Mouse (Mus musculus) heart, embryonic 14.5 days (tissue): ENCODE data around the gene Mrpl2. TPM values are rescaled to one million over a fixed set of nuclear protein-coding genes. Genes with fewer than 3 reads are reported as not detected.

Experiments
- ATAC-seq: fragments of 200-750 bp; cut with Nextera tagmentation; 2 replicates; pipeline ENCODE4 v1.8.0; 2017; ENCODE audit warnings: low read depth, moderate TSS enrichment; ENCODE audit not compliant: insufficient number of reproducible peaks, insufficient read depth, low FRiP score
- H3K27ac ChIP-seq, 2 experiments: fragments of 200-500 bp in 1 of 2; fragments of 300-500 bp in 1 of 2; sonication (generic) in 1 of 2; replicated peaks in 1 of 2; 2 replicates each; pipeline ENCODE4 v1.5.1; 2012 to 2014; ENCODE audit warnings: low read depth in 2 of 2, low read length in 2 of 2, control low read depth in 1 of 2, mild to moderate bottlenecking in 1 of 2, mixed read lengths in 1 of 2; ENCODE audit not compliant: control insufficient read depth in 1 of 2, insufficient read depth in 1 of 2
- H3K27me3 ChIP-seq: fragments of 300-500 bp; sonication (generic); 2 replicates; pipeline ENCODE4 v1.6.1; 2014; ENCODE audit warnings: mild to moderate bottlenecking, low read length, control low read depth; ENCODE audit not compliant: control insufficient read depth, insufficient read depth
- H3K36me3 ChIP-seq: fragments of 300-500 bp; sonication (generic); 2 replicates; pipeline ENCODE4 v1.6.1; 2014; ENCODE audit warnings: mild to moderate bottlenecking, control low read depth, low read length, mixed read lengths; ENCODE audit not compliant: control insufficient read depth, insufficient read depth
- H3K4me1 ChIP-seq, 2 experiments: fragments of 200-500 bp in 1 of 2; fragments of 300-500 bp in 1 of 2; sonication (generic) in 1 of 2; 2 replicates each; pipeline ENCODE4 v1.6.1; 2012 to 2014; ENCODE audit warnings: low read length in 2 of 2, control low read depth in 1 of 2, mixed read lengths in 1 of 2; ENCODE audit not compliant: control insufficient read depth in 2 of 2, insufficient read depth in 2 of 2
- H3K4me2 ChIP-seq: fragments of 300-500 bp; sonication (generic); 2 replicates; pipeline ENCODE4 v1.6.1; 2014; ENCODE audit warnings: mild to moderate bottlenecking, low read length
- H3K4me3 ChIP-seq, 2 experiments: fragments of 200-500 bp in 1 of 2; fragments of 300-500 bp in 1 of 2; sonication (generic) in 1 of 2; 2 replicates each; pipeline ENCODE4 v1.5.1; 2012 to 2014; ENCODE audit warnings: low read length in 2 of 2, mild to moderate bottlenecking in 2 of 2, control low read depth in 1 of 2, low read depth in 1 of 2, moderate library complexity in 1 of 2; ENCODE audit not compliant: control insufficient read depth in 1 of 2, insufficient read depth in 1 of 2
- H3K9ac ChIP-seq: fragments of 300-500 bp; sonication (generic); 2 replicates; pipeline ENCODE4 v1.6.1; 2014; ENCODE audit warnings: mild to moderate bottlenecking, low read length
- H3K9me3 ChIP-seq: fragments of 300-500 bp; sonication (generic); 2 replicates; pipeline ENCODE4 v1.6.1; 2016; ENCODE audit warnings: low read length, control low read depth; ENCODE audit not compliant: control insufficient read depth
- WGBS: fragments of 180-500 bp; shearing (Covaris S2); extraction: QIAGEN DNeasy Blood & Tissue Kit; methylation state at CpG from one replicate; pipeline ENCODE4 v1.1.7; 2014; 5-methylcytosine and 5-hydroxymethylcytosine counted together
- polyA plus RNA-seq: library from polyadenylated mRNA; unstranded; fragments of >200 nt; fragmentation: Nextera tagmentation; extraction: Ambion mirVana; gene quantifications from 2 replicates; pipeline ENCODE4 v1.2.1, GENCODE M21; 2014

The Mrpl2 gene
- polyA plus RNA-seq, 1 experiment from 2014 or later = 122 TPM

DNA sequence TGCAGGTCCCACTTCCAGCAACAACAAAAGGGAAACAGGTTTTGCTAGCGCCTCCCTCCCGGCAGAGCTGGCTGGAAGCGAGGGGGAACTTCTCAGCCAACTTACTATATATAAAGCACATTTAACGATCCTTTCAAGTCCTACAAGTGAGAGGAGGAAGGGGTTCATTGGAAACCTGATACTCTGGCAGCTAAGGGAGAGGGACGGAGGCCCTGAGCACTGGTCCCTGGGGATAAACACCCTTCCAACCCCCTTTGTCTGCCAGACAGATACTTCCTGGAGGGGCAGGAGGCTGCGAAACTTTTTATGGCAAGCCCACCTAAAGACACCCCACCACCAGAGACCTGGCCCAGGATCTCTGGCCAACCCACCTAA is 27.6 kb upstream of the Mrpl2 start:
- peaks cover 74 to 83% of the 10 kb centered on the region in 2 experiments for H3K4me1 ChIP-seq
- H3K27me3 ChIP-seq = no peaks in the 10 kb centered on the region
- no peaks in the 10 kb centered on the region for H3K36me3 ChIP-seq
- H3K9me3 ChIP-seq = no peaks in the 10 kb centered on the region
- no peak; the same call in 1 of the 2 replicates for ATAC-seq
- H3K4me2 ChIP-seq = peak overlapping the region; percentile 60
- peak overlapping the region in 1 of 2 experiments; percentile 11; a peak in 3 of 4 replicates for H3K4me3 ChIP-seq
- 4% methylated on average over 6 of the region's 6 CpGs for WGBS
- H3K27ac ChIP-seq = peak overlapping the region; percentile 81 to 83
- H3K9ac ChIP-seq = peak overlapping the region; percentile 63

DNA sequence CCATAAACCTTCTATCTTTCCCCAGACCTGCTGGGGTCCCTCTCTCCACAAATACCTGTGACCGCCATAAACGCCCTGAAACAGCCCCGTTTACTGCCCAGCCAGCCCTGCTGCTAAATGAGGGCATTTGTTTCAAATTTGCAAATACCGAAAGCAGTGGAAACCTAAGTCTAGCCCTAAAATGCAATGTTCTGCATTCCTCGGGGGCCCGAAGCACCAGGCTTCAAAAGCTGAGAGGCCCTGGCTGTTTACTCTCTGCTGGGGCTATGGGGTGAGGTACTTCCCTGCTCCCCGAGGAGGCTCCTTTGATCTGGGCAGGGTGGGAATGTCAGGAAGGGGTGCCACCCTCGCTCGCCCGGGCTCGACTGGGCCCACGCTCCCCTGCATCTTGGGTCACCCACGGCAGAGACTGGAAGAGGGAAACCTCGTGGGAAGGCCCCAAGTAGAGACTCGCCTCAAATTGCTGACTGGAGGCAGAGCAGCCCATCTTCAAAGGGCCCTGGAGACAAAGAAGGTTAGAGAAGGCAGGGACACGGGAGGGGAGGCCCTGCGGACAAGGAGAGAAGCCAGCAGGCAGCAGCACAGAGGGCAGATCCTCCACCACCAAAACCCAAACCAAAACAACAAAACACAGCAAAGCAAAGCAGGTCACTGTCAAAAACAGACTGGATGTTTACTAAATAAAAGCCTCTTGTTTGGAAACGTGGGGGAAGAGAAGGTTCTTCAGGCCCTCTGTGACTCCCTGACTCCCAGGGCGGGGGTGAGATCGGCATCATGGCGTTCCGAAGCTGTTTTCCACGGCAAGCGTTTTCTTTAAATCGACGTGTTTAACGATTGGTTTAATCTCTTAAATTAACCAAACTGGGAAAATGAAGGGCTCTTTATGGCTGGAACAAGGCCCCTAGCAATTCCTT is 27.0 kb upstream of the Mrpl2 start:
- no peaks in the 10 kb centered on the region for H3K36me3 ChIP-seq
- no peaks in the 10 kb centered on the region for H3K9me3 ChIP-seq
- H3K4me2 ChIP-seq = peak overlapping the region; percentile 60
- H3K4me3 ChIP-seq = peak overlapping the region in 1 of 2 experiments; percentile 11; a peak in 2 of 4 replicates
- peak overlapping the region; percentile 63 for H3K9ac ChIP-seq
- no peaks in the 10 kb centered on the region for H3K27me3 ChIP-seq
- peaks cover 74 to 83% of the 10 kb centered on the region in 2 experiments for H3K4me1 ChIP-seq
- peak overlapping the region; percentile 81 to 83 for H3K27ac ChIP-seq
- 14% methylated on average over 27 of the region's 27 CpGs for WGBS
- no peak for ATAC-seq

DNA sequence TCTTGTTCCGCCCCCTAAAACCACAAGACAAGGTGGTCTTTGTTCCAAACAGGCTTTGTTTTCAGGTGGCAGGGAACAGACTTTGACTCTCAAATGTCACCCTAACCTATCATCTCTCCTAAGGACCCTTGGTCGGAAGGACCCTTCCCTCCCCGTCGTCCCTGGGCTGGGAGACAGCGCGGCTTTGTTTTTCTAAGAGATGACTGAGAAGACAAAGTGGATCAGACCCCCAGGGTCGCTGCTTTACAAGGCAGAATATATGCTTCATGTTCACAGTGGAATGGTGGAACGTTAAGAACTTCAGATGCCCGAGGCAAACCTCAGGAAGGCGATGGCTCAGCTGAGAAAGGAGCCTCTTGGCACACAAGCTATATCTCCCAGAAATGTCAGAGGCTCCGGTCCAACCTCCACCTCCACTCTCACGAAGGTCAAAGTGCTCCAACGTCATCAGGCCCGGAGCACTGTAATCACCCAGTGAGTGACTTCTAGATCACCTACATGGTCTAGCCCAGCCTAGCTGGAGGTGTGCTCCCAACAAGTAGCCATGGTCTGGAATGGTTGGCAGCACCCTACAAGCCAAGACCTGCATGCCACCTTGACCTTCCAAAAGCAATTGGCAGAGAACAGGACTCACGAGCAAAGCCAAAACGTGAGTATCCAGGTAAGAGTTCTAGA is 26.2 kb upstream of the Mrpl2 start:
- no peak overlapping the region for H3K4me3 ChIP-seq
- 32% methylated on average over 16 of the region's 16 CpGs for WGBS
- H3K9me3 ChIP-seq = no peaks in the 10 kb centered on the region
- peak overlapping the region; percentile 63 for H3K9ac ChIP-seq
- H3K4me1 ChIP-seq = peaks cover 82 to 89% of the 10 kb centered on the region in 2 experiments
- ATAC-seq = no peak
- peak overlapping the region; percentile 60 for H3K4me2 ChIP-seq
- no peaks in the 10 kb centered on the region for H3K36me3 ChIP-seq
- peak overlapping the region; percentile 81 to 85 for H3K27ac ChIP-seq
- no peaks in the 10 kb centered on the region for H3K27me3 ChIP-seq

DNA sequence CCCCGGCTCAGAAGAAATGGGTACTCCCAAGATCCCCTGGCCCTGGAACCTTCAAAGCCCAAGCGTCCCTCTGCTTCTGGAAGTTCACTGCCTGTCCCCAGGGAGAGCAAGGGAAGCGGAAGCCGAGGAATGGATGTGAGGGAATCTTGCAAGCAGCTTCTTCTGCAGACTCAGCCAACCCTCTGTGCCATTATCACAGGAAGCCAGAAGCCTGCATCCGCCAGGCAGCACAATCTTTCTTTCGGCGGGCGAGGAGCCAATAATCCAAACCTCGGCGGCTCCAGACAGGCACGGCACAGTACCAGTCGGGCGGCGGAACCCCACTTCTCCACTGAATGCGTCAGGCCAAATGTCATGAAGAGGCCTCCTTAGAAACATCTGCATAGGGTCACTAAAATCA is 24.7 kb upstream of the Mrpl2 start:
- H3K4me3 ChIP-seq = peak overlapping the region; percentile 5 to 12; a peak in 3 of 4 replicates
- WGBS = 20% methylated on average over 15 of the region's 15 CpGs

DNA sequence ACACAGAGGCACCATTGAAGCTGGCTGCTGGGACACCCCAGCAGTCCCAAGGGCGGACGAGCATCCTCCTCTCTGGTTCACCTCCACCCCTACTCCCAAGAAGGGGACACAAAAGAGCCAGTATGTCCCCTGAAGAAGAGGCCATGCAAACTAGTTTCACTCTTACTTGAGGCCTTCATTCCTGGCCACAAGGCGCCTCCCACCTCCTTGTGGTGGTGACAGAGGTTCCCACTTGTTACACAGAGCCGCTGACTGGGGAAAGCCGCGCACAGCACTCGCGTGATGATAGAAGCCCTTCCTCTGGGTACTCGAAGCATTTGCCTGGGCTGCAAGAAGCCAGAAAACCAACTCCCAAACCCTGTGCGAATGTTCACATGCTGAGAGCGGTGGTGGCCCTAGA is 23.8 kb upstream of the Mrpl2 start:
- ATAC-seq = no peak
- Histone ChIP-seq H3K4me1 (peaks cover 76 to 89% of the 10 kb centered on the region in 2 experiments), H3K4me3 (no peak overlapping the region), H3K9ac (peak overlapping the region; percentile 47), H3K27ac (peak overlapping the region; percentile 46 to 85; a peak in 3 of 4 replicates), H3K4me2 (peak overlapping the region; percentile 35), H3K9me3 (no peaks in the 10 kb centered on the region), H3K27me3 (no peaks in the 10 kb centered on the region), H3K36me3 (no peaks in the 10 kb centered on the region)
- 36% methylated on average over 11 of the region's 11 CpGs for WGBS

More for the DNA sequence above, 24.7 kb upstream of the Mrpl2 start:
- H3K9me3 ChIP-seq = no peaks in the 10 kb centered on the region
- peak overlapping the region; percentile 61; the same call in 1 of the 2 replicates for H3K9ac ChIP-seq
- H3K36me3 ChIP-seq = no peaks in the 10 kb centered on the region
- peaks cover 80 to 96% of the 10 kb centered on the region in 2 experiments for H3K4me1 ChIP-seq
- H3K27me3 ChIP-seq = no peaks in the 10 kb centered on the region
- no peak; the same call in 1 of the 2 replicates for ATAC-seq
- H3K27ac ChIP-seq = peak overlapping the region; percentile 79 to 85
- H3K4me2 ChIP-seq = peak overlapping the region; percentile 59

DNA sequence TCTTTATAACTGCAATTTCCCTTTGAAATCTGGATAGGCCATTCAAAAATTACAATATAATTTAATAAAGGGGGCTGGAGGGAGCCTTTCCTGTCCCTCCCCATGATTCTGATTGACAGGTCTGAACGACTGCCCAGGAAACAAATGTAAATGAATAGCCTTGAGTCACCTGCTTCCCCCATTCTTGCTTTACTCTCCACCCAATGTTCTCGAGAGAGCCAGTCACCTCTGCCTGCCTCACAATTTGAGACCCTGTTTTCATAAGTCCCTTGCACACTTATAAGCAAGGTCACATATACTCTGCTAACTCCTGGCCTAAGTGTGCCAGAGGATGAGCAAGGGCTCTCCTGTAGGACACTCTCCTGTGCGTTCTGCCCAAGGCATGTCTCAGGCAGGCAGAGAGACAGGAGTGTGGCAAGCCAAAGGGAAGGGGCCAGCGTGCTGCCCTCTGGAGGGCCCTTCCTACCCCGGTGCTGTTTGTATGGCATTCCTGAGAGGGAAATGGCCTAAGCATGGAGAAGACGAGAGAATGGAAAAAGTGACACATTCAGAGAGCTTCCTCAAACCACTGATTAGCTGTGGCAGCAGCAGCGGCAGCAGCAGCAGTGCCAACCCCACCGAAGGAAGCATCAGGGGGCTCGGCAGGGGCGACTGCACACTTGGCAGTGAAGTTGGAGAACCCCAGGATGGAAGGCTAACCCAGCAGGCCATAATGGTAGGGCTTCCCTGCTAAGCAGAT is 22.0 kb upstream of the Mrpl2 start:
- peak overlapping the region; percentile 57 for H3K9ac ChIP-seq
- peak overlapping the region in 1 of 2 experiments; percentile 6; a peak in 2 of 4 replicates for H3K4me3 ChIP-seq
- peak; percentile 37; the same call in 1 of the 2 replicates for ATAC-seq
- 8% methylated on average over 10 of the region's 10 CpGs for WGBS
- no peaks in the 10 kb centered on the region for H3K9me3 ChIP-seq
- no peaks in the 10 kb centered on the region for H3K36me3 ChIP-seq
- H3K27me3 ChIP-seq = no peaks in the 10 kb centered on the region
- H3K4me1 ChIP-seq = peaks cover 64 to 82% of the 10 kb centered on the region in 2 experiments
- peak overlapping the region; percentile 81 to 90 for H3K27ac ChIP-seq
- peak overlapping the region; percentile 60 for H3K4me2 ChIP-seq

DNA sequence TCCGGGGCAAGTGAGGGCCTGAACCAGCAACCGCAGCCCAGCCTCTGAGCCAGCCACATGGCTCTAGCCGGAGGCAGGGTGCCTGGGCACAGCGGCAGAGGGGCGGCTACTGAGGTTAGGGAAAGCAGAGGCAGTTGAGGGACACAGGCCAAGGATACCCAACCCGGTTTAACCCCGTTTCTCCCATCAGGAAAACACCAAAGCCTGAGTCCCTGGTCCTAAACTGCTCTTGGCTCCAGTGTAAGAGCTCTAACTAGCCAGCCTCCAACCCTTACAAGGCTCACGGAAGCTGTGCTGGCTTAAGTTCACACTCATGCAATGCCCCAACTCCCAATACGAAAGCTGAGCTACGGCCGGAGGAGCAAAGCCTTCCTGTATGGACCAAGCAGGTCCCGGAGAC is 21.4 kb upstream of the Mrpl2 start:
- Histone ChIP-seq H3K27ac (peak overlapping the region; percentile 81 to 90), H3K9ac (peak overlapping the region; percentile 57), H3K4me2 (peak overlapping the region; percentile 60), H3K4me3 (peak overlapping the region in 1 of 2 experiments; percentile 6; a peak in 2 of 4 replicates), H3K36me3 (no peaks in the 10 kb centered on the region), H3K27me3 (no peaks in the 10 kb centered on the region), H3K4me1 (peaks cover 59 to 77% of the 10 kb centered on the region in 2 experiments), H3K9me3 (no peaks in the 10 kb centered on the region)
- 52% methylated on average over 12 of the region's 12 CpGs for WGBS
- ATAC-seq = no peak
